Mouse (Mus musculus): ENCODE data around the gene Apol9a. TPM values are rescaled to one million over a fixed set of nuclear protein-coding genes. Genes with fewer than 3 reads are reported as not detected.
A peak's percentile ranks its signal among the peaks of the same experiment; 100 is the strongest.

Gene Apol9a
- polyA plus RNA-seq, 1 experiment from 2014 or later = 0.44 TPM

GRCm38 (mm10) chr15:77358320-77359040 is 52.5 kb downstream of the Apol9a start:
- H3K36me3 ChIP-seq (ENCODE audit: control insufficient read depth, insufficient read depth, low read length) = no peaks in the 10 kb centered on the region

GRCm38 (mm10) chr15:77356248-77356810 is 54.6 kb downstream of the Apol9a start:
- no peak for ATAC-seq
- Histone ChIP-seq H3K27me3 (replicated peaks; ENCODE audit: control insufficient read depth, insufficient read depth, low read length) (no peaks in the 10 kb centered on the region), H3K9ac (ENCODE audit: low read depth, low read length) (peak overlapping the region; percentile 2; the same call in 1 of the 2 replicates), H3K4me3 (ENCODE audit: low read length) (no peak overlapping the region), H3K27ac (ENCODE audit: low read length) (no peak overlapping the region), H3K36me3 (ENCODE audit: control insufficient read depth, insufficient read depth, low read length) (no peaks in the 10 kb centered on the region), H3K4me1 (ENCODE audit: control insufficient read depth, insufficient read depth, low read length) (peaks cover 29% of the 10 kb centered on the region), H3K9me3 (ENCODE audit: control insufficient read depth, low read length) (no peaks in the 10 kb centered on the region), H3K4me2 (ENCODE audit: low read depth, low read length) (peak overlapping the region; percentile 30)
- WGBS = 24% methylated on average over 11 of the region's 11 CpGs

More at GRCm38 (mm10) chr15:77358320-77359040, 52.5 kb downstream of the Apol9a start:
- H3K9ac ChIP-seq (ENCODE audit: low read depth, low read length) = peak overlapping the region; percentile 61
- peak; percentile 91 for ATAC-seq
- H3K4me2 ChIP-seq (ENCODE audit: low read depth, low read length) = peak overlapping the region; percentile 53
- 10% methylated on average over 29 of the region's 29 CpGs for WGBS
- H3K4me1 ChIP-seq (ENCODE audit: control insufficient read depth, insufficient read depth, low read length) = peaks cover 24% of the 10 kb centered on the region
- peak overlapping the region; percentile 32 for H3K4me3 ChIP-seq (ENCODE audit: low read length)
- H3K9me3 ChIP-seq (ENCODE audit: control insufficient read depth, low read length) = no peaks in the 10 kb centered on the region
- H3K27ac ChIP-seq (ENCODE audit: low read length) = 0 out of 2 replicates have a peak overlapping the region, but pooled peaks have one; percentile 34
- no peaks in the 10 kb centered on the region for H3K27me3 ChIP-seq (replicated peaks; ENCODE audit: control insufficient read depth, insufficient read depth, low read length)

DNA sequence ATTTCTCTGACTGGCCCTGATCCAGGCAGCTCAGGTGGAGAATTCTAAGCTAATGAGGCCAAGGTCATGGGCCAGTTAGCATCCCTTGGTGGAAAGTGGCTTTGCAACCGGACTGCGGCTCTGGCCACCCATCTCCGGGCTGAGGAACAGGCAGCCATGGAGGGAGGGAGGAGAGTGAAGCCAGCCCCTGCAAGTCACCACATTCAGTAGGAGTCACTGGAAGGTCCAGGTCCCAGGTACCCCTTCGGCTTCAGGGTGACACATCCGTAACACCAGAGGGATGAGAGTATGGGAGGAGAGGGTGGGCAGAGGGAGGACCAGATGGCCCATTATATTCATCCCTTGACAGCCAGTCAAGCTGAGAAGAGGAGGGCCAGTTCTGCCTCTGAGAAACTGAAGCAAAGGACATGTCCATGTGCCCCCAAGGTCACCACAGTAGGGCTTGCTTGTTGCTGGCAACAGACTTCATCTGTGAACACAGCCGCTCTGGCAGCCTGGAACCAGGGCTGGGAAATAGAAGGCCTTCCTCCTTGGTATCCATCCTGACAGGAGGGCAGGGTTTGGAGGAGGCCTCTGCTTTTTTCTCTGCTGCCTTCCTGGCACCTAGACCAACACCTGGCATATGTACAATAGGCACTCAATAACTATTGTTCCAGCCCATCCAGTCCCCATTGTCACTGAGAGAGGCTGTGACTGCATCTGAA is 55.9 kb downstream of the Apol9a start:
- H3K9me3 ChIP-seq (ENCODE audit: control insufficient read depth, low read length) = no peaks in the 10 kb centered on the region
- no peak overlapping the region for H3K27ac ChIP-seq (ENCODE audit: low read length)
- H3K4me3 ChIP-seq (ENCODE audit: low read length) = no peak overlapping the region
- ATAC-seq = no peak
- no peak overlapping the region for H3K4me2 ChIP-seq (ENCODE audit: low read depth, low read length)
- no peaks in the 10 kb centered on the region for H3K36me3 ChIP-seq (ENCODE audit: control insufficient read depth, insufficient read depth, low read length)
- WGBS = 87% methylated on average over 6 of the region's 6 CpGs
- peaks cover 29% of the 10 kb centered on the region for H3K4me1 ChIP-seq (ENCODE audit: control insufficient read depth, insufficient read depth, low read length)
- H3K9ac ChIP-seq (ENCODE audit: low read depth, low read length) = no peak overlapping the region
- no peaks in the 10 kb centered on the region for H3K27me3 ChIP-seq (replicated peaks; ENCODE audit: control insufficient read depth, insufficient read depth, low read length)

- Histone ChIP-seq H3K4me1 (ENCODE audit: control insufficient read depth, insufficient read depth, low read length) (peaks cover 24% of the 10 kb centered on the region), H3K4me3 (ENCODE audit: low read length) (no peak overlapping the region), H3K36me3 (ENCODE audit: control insufficient read depth, insufficient read depth, low read length) (no peaks in the 10 kb centered on the region), H3K9ac (ENCODE audit: low read depth, low read length) (no peak overlapping the region), H3K4me2 (ENCODE audit: low read depth, low read length) (no peak overlapping the region), H3K27me3 (replicated peaks; ENCODE audit: control insufficient read depth, insufficient read depth, low read length) (no peaks in the 10 kb centered on the region), H3K27ac (ENCODE audit: low read length) (no peak overlapping the region), H3K9me3 (ENCODE audit: control insufficient read depth, low read length) (no peaks in the 10 kb centered on the region)
- WGBS = 61% methylated on average over 4 of the region's 4 CpGs
- no peak for ATAC-seq
Measured at GRCm38 (mm10) chr15:77354496-77354847, 56.5 kb downstream of the Apol9a start.

Other genes with a start within 250 kb of the Apol9a start
- 31.5 and 34.0 TPM in 2 replicates for gene Rbfox2, start 104.1 kb downstream of the Apol9a start, polyA plus RNA-seq (2015; fragmentation: Nextera tagmentation; extraction: Ambion mirVana)
- gene Apol7a, start 12.0 kb downstream of the Apol9a start, polyA plus RNA-seq (2015; fragmentation: Nextera tagmentation; extraction: Ambion mirVana) = 12.5 and 13.4 TPM in 2 replicates
- gene Apol7b, start 36.4 kb upstream of the Apol9a start, polyA plus RNA-seq (2015; fragmentation: Nextera tagmentation; extraction: Ambion mirVana) = 0.28 TPM in 1 of 2 replicates, not detected in the other
- 0.21 and 0.23 TPM in 2 replicates for gene Apol10a, start 65.9 kb upstream of the Apol9a start, polyA plus RNA-seq (2015; fragmentation: Nextera tagmentation; extraction: Ambion mirVana)
- not detected in 2 replicates for gene Apol11a, start 97.1 kb upstream of the Apol9a start, polyA plus RNA-seq (2015; fragmentation: Nextera tagmentation; extraction: Ambion mirVana)
- 5.3 and 5.7 TPM in 2 replicates for gene Apol7c, start 122.2 kb upstream of the Apol9a start, polyA plus RNA-seq (2015; fragmentation: Nextera tagmentation; extraction: Ambion mirVana)
- not detected in 2 replicates for gene 1700025B11Rik, start 150.8 kb upstream of the Apol9a start, polyA plus RNA-seq (2015; fragmentation: Nextera tagmentation; extraction: Ambion mirVana)
- 0.47 and 0.55 TPM in 2 replicates for gene Apol10b, start 185.0 kb upstream of the Apol9a start, polyA plus RNA-seq (2015; fragmentation: Nextera tagmentation; extraction: Ambion mirVana)
- gene Gm36245, start 188.1 kb upstream of the Apol9a start, polyA plus RNA-seq (2015; fragmentation: Nextera tagmentation; extraction: Ambion mirVana) = not detected in 2 replicates
- gene Apol11b, start 232.2 kb upstream of the Apol9a start, polyA plus RNA-seq (2015; fragmentation: Nextera tagmentation; extraction: Ambion mirVana) = 0.17 TPM in 1 of 2 replicates, not detected in the other

All from intestine, embryonic 16.5 days (tissue).